Mouse (Mus musculus) embryonic facial prominence, embryonic 10.5 days (tissue): ENCODE data around the gene Cmtm6. TPM values are rescaled to one million over a fixed set of nuclear protein-coding genes. Genes with fewer than 3 reads are reported as not detected.

ENCODE experiments used
- DNase-seq: peaks from one replicate; pipeline ENCODE4 v3.0.0-alpha.2; 2017; ENCODE audit warnings: low spot score
- H3K27ac ChIP-seq: fragments of 300-500 bp; sonication (generic); replicated peaks from 2 replicates; pipeline ENCODE4 v1.5.1; 2016; ENCODE audit warnings: mild to moderate bottlenecking
- H3K27me3 ChIP-seq: fragments of 300-500 bp; sonication (generic); replicated peaks from 2 replicates; pipeline ENCODE4 v1.6.1; 2016; ENCODE audit warnings: low read depth, mild to moderate bottlenecking; ENCODE audit not compliant: poor library complexity, severe bottlenecking
- H3K36me3 ChIP-seq: fragments of 300-500 bp; sonication (generic); replicated peaks from 2 replicates; pipeline ENCODE4 v1.6.1; 2016; ENCODE audit warnings: mild to moderate bottlenecking, moderate library complexity
- H3K4me1 ChIP-seq: fragments of 300-500 bp; sonication (generic); 2 replicates; pipeline ENCODE4 v1.6.1; 2016
- H3K4me3 ChIP-seq: fragments of 300-500 bp; sonication (generic); 2 replicates; pipeline ENCODE4 v1.5.1; 2016; ENCODE audit warnings: mild to moderate bottlenecking, moderate library complexity
- H3K9me3 ChIP-seq: fragments of 300-500 bp; sonication (generic); 2 replicates; pipeline ENCODE4 v1.6.1; 2016; ENCODE audit warnings: mild to moderate bottlenecking
- WGBS: fragments of 180-500 bp; shearing (Covaris S2); methylation state at CpG from one replicate; pipeline ENCODE4 v1.1.7; 2016; 5-methylcytosine and 5-hydroxymethylcytosine counted together
- polyA plus RNA-seq: library from polyadenylated mRNA; unstranded; fragments of >200 nt; fragmentation: Nextera tagmentation; extraction: Ambion mirVana; gene quantifications from 2 replicates; pipeline ENCODE4 v1.2.1, GENCODE M21; 2016

Gene Cmtm6
- polyA plus RNA-seq, 1 experiment from 2014 or later: 29.5 TPM

DNA sequence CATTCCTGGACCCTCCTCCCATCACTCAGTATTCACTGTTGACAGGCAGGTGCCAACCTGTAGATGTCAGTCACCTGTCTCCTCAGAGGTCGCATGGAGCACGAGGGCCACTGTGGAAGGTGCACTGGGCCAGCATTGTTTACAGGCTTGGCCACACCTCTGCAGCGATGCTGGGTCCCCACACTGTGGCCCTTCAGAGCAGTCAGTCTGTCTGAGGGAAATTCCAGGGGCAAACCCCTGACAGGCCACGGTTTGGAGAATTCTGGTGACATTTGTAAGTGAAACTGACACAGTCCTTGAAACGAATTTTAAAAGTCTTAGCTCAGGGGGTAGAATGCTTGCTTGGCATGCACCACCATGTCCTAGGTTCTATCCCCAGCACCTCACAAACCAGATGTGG, 29.4 kb downstream of the Cmtm6 start:
- H3K4me1 ChIP-seq: 0 out of 2 replicates have a peak, but pooled peaks cover 3% of the 10 kb centered on the region
- H3K9me3 ChIP-seq: no peaks in the 10 kb centered on the region
- no peak for DNase-seq
- WGBS: 88% methylated on average over 5 of the region's 5 CpGs
- no peaks in the 10 kb centered on the region for H3K27me3 ChIP-seq
- H3K36me3 ChIP-seq: peaks cover 83% of the 10 kb centered on the region
- H3K27ac ChIP-seq: no peak overlapping the region
- H3K4me3 ChIP-seq: no peak overlapping the region

DNA sequence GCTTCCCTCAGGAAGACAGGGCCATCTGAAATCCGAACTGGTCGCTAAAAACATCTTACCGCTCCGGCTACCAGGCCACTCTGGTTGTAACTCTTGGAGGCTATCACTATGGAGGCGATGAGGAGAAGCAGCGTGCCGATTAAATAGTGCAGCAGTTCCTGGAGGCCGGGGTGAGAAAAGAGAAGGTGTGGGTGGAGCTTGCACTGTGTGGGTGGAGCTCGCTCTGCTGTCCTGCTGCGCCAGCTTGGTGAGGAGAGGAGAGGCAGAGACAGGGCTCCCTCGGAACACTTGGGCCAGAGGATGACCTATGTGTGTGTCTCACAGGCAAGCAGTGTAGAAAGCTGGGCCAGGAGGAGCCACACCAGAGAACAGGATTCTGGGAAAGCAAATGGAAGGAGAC, 30.9 kb downstream of the Cmtm6 start:
- Histone ChIP-seq H3K36me3 (peaks cover 81% of the 10 kb centered on the region), H3K9me3 (no peaks in the 10 kb centered on the region), H3K27ac (no peak overlapping the region), H3K4me1 (peaks cover 8% of the 10 kb centered on the region), H3K27me3 (no peaks in the 10 kb centered on the region), H3K4me3 (no peak overlapping the region)
- 73% methylated on average over 11 of the region's 11 CpGs for WGBS
- DNase-seq: no peak

DNA sequence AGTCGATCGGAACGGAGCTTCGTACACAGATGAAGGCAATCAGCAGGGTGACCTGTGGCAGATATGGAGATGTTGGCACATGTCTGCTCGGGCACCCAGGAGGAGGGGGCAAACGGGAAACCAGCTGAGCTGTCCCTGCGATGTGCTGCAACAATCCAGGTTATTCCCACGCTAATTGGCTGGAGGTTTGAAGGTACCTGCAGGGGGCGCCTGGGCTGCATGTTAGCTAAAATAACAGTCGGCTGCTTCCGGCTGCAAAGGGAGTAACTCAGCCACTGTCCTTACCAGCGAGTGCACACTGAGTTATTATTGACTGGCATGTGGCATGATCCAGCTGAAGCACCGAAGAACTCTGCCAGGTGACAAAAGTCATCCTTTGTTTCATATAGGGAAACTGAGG, 32.4 kb downstream of the Cmtm6 start:
- WGBS: 69% methylated on average over 13 of the region's 13 CpGs
- peaks cover 67% of the 10 kb centered on the region for H3K36me3 ChIP-seq
- no peak overlapping the region for H3K27ac ChIP-seq
- H3K27me3 ChIP-seq: no peaks in the 10 kb centered on the region
- no peak overlapping the region for H3K4me3 ChIP-seq
- peaks cover 22% of the 10 kb centered on the region for H3K4me1 ChIP-seq
- no peaks in the 10 kb centered on the region for H3K9me3 ChIP-seq
- peak; percentile 65 for DNase-seq

DNA sequence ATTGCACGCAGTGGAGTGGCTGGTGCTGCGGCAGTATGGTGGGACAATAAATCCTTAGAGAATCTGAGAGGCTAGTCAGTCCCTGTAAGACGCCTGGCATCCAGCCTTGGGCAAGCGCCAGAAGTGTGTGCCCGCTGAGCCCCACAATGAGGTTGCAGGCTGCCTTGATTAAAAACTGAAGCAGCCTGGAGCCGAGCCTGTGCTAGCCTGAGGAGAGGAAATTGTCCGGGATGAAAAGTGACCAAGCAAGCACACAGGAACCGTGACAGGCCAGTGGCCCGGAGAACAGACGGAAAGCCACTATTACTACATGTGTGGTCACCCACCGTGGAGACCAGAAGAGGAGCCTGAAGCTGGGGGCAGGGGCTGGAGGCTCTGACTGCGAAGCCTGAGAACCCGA, 36.1 kb downstream of the Cmtm6 start:
- Histone ChIP-seq H3K27ac (peak overlapping the region; percentile 82), H3K4me3 (no peak overlapping the region), H3K9me3 (no peaks in the 10 kb centered on the region), H3K4me1 (peaks cover 25% of the 10 kb centered on the region), H3K27me3 (no peaks in the 10 kb centered on the region), H3K36me3 (peaks cover 53% of the 10 kb centered on the region)
- 62% methylated on average over 13 of the region's 13 CpGs for WGBS
- DNase-seq: peak; percentile 46

DNA sequence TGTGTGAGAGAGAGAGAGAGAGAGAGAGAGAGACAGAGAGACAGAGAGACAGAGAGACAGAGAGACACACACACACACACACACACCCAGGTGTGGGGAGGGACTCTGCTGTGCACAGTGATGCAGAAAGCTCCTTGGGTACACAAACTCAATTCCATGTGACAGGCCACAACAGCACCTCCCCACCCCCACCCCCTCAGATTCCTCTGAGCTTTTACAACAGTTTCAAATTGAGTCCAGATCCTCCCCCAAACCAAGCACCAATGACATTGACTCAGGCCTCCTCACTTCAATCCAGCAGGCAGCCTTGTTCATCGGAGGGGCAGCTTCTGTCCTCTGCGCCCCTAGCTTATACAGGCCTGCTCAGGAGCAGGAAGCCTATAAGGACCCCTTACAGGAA, 36.6 kb downstream of the Cmtm6 start:
- Histone ChIP-seq H3K9me3 (no peaks in the 10 kb centered on the region), H3K36me3 (peaks cover 54% of the 10 kb centered on the region), H3K4me1 (peaks cover 25% of the 10 kb centered on the region), H3K27ac (peak overlapping the region; percentile 82), H3K4me3 (0 out of 2 replicates have a peak overlapping the region, but pooled peaks have one; percentile 1), H3K27me3 (no peaks in the 10 kb centered on the region)
- DNase-seq: peak; percentile 60
- WGBS: 52% methylated on average over 2 of the region's 2 CpGs

DNA sequence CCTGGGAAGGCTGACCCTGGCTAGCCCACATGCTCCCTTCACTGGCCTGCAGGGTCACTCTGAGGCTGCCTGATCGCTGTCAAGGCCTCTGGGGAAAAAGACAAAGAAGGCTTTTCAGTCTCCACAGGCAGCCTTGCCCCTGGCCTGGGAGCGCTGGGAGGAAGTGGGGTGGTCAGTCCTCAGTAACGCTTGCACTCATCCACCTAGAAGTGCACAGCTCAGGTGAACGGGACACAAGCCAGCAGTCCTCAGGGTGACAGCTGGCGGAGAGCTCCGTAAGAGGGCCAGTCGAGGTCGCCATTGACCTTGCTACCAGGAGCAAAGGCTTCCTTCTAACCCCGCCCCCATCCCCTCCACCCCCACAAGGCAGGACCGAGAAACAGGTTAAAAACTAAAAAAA, 37.1 kb downstream of the Cmtm6 start:
- Histone ChIP-seq H3K27me3 (no peaks in the 10 kb centered on the region), H3K36me3 (peaks cover 54% of the 10 kb centered on the region), H3K9me3 (no peaks in the 10 kb centered on the region), H3K4me1 (peaks cover 25% of the 10 kb centered on the region), H3K27ac (peak overlapping the region; percentile 82), H3K4me3 (0 out of 2 replicates have a peak overlapping the region, but pooled peaks have one; percentile 1)
- WGBS: 39% methylated on average over 10 of the region's 10 CpGs
- DNase-seq: peak; percentile 43

DNA sequence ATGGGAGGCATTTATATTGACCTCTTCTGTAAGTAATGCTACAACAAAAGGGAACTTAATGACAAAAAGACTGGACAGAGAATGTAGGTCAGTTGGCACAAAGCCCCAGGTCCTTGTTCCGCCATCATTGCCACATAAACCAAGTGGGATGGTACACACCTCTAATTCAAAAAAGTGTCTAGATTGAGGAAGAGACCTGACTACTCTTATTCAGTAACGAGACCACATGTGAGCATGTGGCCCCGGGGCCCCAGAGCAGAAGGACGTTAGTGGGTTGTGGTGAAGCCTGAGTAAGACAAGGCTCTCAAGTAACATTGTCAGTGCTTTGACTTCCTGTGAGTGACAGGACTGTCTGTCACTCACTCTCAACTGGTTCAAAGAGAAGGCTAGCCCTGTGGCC, 39.3 kb downstream of the Cmtm6 start:
- Histone ChIP-seq H3K27ac (no peak overlapping the region), H3K27me3 (no peaks in the 10 kb centered on the region), H3K4me1 (peaks cover 40% of the 10 kb centered on the region), H3K36me3 (peaks cover 54% of the 10 kb centered on the region), H3K9me3 (no peaks in the 10 kb centered on the region), H3K4me3 (no peak overlapping the region)
- 79% methylated on average over 4 of the region's 4 CpGs for WGBS
- no peak for DNase-seq

DNA sequence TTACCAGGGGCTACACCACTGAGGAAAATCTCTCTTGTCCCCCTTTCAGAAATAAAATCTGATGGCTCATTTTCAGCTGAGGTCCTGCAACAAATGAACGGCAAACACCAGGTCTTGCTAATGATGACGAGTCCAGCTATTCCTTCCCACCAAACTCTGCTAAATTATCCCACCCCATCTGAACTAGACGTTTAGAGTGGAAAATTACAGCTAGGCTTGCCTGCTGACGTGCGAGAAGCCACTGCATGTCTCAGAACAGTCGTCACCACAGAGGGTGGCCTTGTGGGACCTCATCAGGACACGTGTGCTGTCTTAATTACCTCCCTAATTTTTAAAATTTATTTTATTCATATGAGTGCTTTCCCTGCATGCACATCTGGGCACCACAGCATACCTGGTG, 40.6 kb downstream of the Cmtm6 start:
- no peaks in the 10 kb centered on the region for H3K9me3 ChIP-seq
- H3K4me3 ChIP-seq: no peak overlapping the region
- no peak overlapping the region for H3K27ac ChIP-seq
- 89% methylated on average over 7 of the region's 7 CpGs for WGBS
- no peaks in the 10 kb centered on the region for H3K27me3 ChIP-seq
- H3K36me3 ChIP-seq: peaks cover 43% of the 10 kb centered on the region
- peaks cover 51% of the 10 kb centered on the region for H3K4me1 ChIP-seq
- DNase-seq: no peak

DNA sequence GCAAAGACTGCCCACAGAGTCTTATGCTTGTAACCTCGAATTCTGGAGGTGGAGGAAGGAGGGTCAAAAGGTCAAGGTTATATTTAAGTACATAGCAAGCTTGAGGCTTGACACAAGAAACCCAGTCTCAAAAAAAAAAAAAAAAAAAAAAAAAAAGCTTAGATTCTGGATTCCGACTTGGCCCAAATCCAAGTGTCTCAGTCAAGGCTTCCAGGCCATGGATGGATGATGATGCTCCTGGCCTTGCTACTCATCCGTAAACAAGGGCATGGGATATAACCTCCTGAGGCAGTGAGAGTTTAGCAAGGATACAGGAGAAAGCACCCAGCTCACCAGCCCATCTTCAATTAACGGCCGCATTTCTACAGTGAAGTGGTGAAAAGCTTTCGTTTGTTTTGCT, 43.7 kb downstream of the Cmtm6 start:
- WGBS: 77% methylated on average over 6 of the region's 6 CpGs
- no peaks in the 10 kb centered on the region for H3K27me3 ChIP-seq
- no peaks in the 10 kb centered on the region for H3K9me3 ChIP-seq
- no peak overlapping the region for H3K27ac ChIP-seq
- peaks cover 47% of the 10 kb centered on the region for H3K36me3 ChIP-seq
- H3K4me3 ChIP-seq: no peak overlapping the region
- no peak for DNase-seq
- H3K4me1 ChIP-seq: peaks cover 30% of the 10 kb centered on the region

DNA sequence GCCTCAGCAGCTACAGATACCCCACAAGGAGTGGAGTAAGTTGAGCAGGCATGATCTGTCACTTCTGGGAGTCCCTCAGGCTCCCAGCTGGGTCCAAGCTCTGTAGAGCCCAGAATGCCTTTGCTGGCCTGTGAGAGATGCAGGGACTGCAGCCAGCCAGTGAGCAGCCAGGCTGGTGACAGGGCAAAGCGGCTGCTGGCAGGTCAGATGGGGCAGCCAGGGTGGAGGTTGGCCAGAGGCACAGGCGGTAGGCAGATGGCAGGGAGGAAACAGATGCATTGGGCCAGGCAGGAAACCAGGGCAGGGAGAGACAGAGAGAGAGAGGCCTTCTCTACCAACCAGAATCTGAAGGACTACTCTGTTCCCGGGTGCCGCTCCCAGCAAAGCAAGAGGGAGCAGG, 44.4 kb downstream of the Cmtm6 start:
- DNase-seq: no peak
- H3K9me3 ChIP-seq: no peaks in the 10 kb centered on the region
- WGBS: 71% methylated on average over 4 of the region's 4 CpGs
- no peak overlapping the region for H3K4me3 ChIP-seq
- no peaks in the 10 kb centered on the region for H3K27me3 ChIP-seq
- peaks cover 45% of the 10 kb centered on the region for H3K36me3 ChIP-seq
- peak overlapping the region; percentile 66 for H3K27ac ChIP-seq
- peaks cover 36% of the 10 kb centered on the region for H3K4me1 ChIP-seq

DNA sequence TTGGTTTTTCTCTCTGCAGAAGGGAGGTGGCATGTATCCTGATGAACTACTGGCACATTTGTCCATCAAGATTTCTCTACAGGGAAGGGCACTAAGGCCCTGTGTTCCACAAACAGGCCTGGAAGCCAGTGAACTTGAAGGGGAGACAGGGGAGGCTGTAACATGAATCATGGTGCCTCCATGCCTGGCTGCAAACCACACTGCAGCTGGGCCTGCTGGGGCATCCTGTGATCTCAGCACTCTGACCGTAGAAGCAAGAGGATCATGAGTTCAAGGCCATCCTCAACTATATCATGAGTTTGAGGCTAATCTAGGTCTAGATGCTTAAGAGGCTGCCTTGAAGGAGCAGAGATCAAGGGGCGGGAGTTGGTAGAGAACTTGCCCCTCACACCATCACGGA, 45.4 kb downstream of the Cmtm6 start:
- 88% methylated on average over 3 of the region's 3 CpGs for WGBS
- H3K36me3 ChIP-seq: peaks cover 36% of the 10 kb centered on the region
- no peaks in the 10 kb centered on the region for H3K27me3 ChIP-seq
- H3K4me3 ChIP-seq: no peak overlapping the region
- DNase-seq: no peak
- H3K9me3 ChIP-seq: no peaks in the 10 kb centered on the region
- H3K4me1 ChIP-seq: peaks cover 47% of the 10 kb centered on the region
- no peak overlapping the region for H3K27ac ChIP-seq

DNA sequence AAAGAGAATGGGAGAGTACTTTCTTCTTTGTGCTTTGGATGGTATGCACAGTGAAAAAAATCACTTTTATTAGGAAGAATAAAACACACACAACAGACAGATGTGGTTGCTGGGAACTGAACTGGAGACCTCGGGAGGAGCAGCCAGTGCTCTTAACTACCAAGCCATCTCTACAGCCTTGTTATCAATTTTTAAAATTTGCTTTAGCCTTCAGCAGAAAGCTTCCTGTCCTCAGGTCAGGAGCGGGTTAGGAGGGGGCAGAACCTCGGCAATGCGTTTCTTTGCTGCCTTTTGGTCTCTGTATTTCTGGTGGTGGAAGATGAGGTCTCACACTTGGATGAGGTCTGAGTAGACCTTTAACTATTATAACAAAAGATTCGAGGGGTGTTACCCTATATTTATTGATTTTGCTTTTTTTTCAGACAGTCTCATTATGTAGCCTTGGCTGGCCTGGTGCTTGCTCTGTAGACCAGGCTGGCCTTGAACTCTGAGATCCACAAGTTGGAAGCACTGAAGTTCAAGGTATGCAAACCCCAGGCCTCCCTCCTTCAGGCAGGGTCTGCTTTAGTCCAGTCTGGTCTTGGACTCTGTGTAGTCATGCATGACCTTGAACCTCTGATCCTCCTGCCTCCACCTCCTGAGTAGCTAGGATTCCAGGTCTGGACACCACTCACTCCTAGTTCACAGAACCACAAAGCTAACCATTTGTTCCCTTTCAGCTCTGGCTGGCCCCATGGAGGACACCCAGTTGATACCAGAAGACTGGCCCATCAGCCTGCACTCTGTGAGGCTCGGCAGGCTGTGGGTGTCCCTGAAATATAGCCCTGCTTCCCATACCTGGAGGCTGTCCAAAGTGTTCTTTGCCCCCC, 46.5 kb downstream of the Cmtm6 start:
- no peak overlapping the region for H3K27ac ChIP-seq
- no peaks in the 10 kb centered on the region for H3K27me3 ChIP-seq
- 87% methylated on average over 6 of the region's 6 CpGs for WGBS

DNA sequence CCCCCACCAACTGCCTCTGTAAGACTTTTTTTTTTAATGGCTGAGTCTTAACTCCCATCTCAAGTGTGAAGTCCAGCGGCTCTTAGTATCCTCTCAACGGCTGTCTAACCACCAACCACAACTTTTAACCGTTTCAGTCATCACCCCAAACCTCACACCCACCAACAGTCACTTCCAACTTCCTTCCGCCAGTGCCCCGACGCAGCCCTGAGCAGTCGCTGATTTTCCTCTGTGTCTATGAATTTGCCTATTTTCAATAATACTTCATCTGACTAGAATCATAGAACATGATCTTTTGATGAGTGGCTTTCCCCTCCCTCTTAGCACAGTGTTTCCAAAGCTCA, 47.1 kb downstream of the Cmtm6 start:
- H3K36me3 ChIP-seq: peaks cover 20% of the 10 kb centered on the region
- H3K4me3 ChIP-seq: no peak overlapping the region
- peaks cover 55% of the 10 kb centered on the region for H3K4me1 ChIP-seq
- DNase-seq: no peak
- H3K9me3 ChIP-seq: no peaks in the 10 kb centered on the region
- no peaks in the 10 kb centered on the region for H3K27me3 ChIP-seq
- H3K27ac ChIP-seq: no peak overlapping the region
- 88% methylated on average over 7 of the region's 7 CpGs for WGBS

More for the DNA sequence above, 46.5 kb downstream of the Cmtm6 start:
- H3K4me3 ChIP-seq: no peak overlapping the region
- peaks cover 26% of the 10 kb centered on the region for H3K36me3 ChIP-seq
- DNase-seq: no peak
- peaks cover 55% of the 10 kb centered on the region for H3K4me1 ChIP-seq
- no peaks in the 10 kb centered on the region for H3K9me3 ChIP-seq
